Mouse (Mus musculus) cortical plate, adult 2 months (tissue): ENCODE measurements around the gene Fbxl5.

ENCODE experiments used
- CTCF ChIP-seq: fragments of 200-500 bp; IDR thresholded peaks from 2 replicates; pipeline ENCODE4 v1.5.1; 2011; ENCODE audit warnings: mild to moderate bottlenecking, control low read depth, low read length; ENCODE audit not compliant: insufficient read depth; ENCODE audit errors: extremely low read depth
- POLR2A ChIP-seq: fragments of 200-500 bp; IDR thresholded peaks from 2 replicates; pipeline ENCODE4 v1.6.1; 2011; ENCODE audit warnings: mild to moderate bottlenecking, low read length, control low read depth; ENCODE audit not compliant: insufficient read depth; ENCODE audit errors: extremely low read depth

DNA sequence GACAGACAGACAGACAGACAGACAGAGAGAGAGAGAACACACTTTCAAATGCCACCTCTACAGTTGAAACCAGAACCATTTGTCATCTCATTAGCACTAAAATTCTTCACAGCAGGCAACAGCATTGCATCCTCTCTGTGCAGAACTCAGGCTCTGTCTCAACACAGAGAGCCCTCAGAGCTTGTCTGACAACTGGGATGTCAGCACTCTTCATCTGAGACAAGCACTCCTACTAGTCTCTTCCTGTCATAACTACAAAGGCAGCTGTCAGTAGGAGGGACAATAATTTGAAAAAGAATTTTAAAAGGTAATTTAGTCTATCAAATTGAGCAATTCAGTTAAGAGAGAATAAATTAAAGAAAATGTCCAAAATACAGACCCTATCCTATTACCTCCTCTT, 122.2 kb downstream of the Fbxl5 start:
- TF ChIP-seq CTCF = no peak
- TF ChIP-seq POLR2A = no peak
